Mouse (Mus musculus): ENCODE data around the gene Plekha4.
"Not testable (repeated sequence)": the region's sequence is repeated elsewhere in the genome, so short reads cannot be mapped to it uniquely, and the experiment has no call there.

The Plekha4 gene

DNA sequence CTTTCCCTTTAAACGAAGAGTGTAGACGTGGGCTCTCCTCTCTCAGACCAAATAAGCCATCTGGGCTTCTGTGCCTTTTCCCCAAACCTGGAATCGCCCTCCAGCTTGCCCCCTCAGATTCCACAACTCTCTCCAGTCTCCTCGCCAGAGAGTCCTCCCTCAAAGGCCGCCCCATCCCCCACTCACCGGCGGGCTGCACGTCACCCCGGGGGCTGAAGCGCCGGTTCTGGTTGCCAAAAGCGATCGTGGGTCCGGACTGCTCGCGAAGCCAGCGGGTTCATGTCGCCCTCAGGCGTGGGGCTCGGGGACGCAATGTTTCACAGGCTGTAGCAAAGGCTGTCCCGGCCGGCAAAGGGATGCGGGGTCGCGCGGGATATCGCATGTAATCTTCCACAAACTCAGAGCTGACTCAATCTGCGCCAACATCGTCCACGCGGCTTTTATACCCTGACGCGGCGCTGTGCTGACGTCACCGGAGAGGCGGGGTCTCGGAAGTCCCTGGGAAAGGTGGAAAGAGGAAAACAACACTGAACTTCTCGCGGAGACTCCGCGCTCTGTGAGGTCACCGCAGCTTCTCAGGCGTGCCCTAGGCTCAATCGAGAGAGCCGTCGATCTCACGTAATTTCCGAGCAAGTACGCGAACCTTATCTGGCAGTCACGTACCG, at the start of gene Plekha4, which contains the start of gene Ppp1r15a:
Plekha4 (plus strand) TSS at position 522 of the 665 bp plus-strand sequence.
Ppp1r15a (minus strand) TSS at position 460 of the 665 bp plus-strand sequence.
- in situ Hi-C loops (cut with MboI, MseI): no loop called here

DNA sequence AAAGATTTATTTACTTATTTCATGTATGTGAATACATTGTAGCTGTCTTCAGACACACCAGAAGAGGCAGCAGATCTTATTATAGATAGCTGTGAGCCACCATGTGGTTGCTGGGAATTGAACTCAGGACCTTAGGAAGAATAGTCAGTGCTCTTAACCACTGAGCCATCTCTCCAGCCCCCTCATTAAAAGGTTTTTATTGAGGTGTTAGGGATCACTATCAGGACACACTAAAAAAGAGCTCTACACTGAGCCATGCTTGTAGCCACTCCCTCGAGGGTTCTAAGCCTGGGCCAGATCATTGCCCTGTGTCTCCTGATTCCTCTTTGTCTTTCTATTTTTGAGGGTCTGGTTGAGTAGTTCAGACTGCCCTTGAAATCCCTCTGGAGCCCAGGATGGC, 49.7 kb upstream of the Plekha4 start:
- in situ Hi-C loops (cut with MboI, MseI): loop anchor here (5.0 kb wide), 1 partner anchor 86 kb away; no protein-coding TSS in a partner anchor

GRCm38 (mm10) chr7:45477003-45477402, 49.1 kb upstream of the Plekha4 start:
- in situ Hi-C loops (cut with MboI, MseI): loop anchor here (5.0 kb wide), 1 partner anchor 85 kb away; no protein-coding TSS in a partner anchor

GRCm38 (mm10) chr7:45478774-45479173, 47.4 kb upstream of the Plekha4 start:
- in situ Hi-C loops (cut with MboI, MseI): loop anchor here (5.0 kb wide), 1 partner anchor 84 kb away; no protein-coding TSS in a partner anchor

- in situ Hi-C loops (cut with MboI, MseI): not testable (repeated sequence)
Measured at GRCm38 (mm10) chr7:45480310-45480709, 45.8 kb upstream of the Plekha4 start.

- in situ Hi-C loops (cut with MboI, MseI): no loop called here
Measured at GRCm38 (mm10) chr7:45481374-45481927, 44.7 kb upstream of the Plekha4 start, which contains the start of gene Tulp2. Gene Tulp2, plus strand, starts transcription at chr7:45481877.

GRCm38 (mm10) chr7:45482166-45482565, 44.0 kb upstream of the Plekha4 start:
- in situ Hi-C loops (cut with MboI, MseI): no loop called here

DNA sequence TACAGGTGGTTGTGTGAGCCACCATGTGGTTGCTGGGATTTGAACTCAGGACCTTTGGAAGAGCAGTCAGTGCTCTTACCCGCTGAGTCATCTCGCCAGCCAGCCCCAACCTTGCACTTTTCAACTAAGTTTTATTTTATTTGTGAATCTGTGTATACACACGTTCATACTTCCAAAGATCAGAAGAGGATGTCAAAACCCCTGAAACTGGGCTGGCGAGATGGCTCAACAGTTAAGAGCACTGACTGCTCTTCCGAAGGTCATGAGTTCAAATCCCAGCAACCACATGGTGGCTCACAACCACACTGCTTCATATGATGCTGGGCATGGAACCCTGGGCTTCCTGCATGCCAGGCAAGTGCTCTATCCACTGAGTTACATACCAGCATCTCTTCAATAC, 41.1 kb upstream of the Plekha4 start:
- in situ Hi-C loops (cut with MboI, MseI): not testable (repeated sequence)

DNA sequence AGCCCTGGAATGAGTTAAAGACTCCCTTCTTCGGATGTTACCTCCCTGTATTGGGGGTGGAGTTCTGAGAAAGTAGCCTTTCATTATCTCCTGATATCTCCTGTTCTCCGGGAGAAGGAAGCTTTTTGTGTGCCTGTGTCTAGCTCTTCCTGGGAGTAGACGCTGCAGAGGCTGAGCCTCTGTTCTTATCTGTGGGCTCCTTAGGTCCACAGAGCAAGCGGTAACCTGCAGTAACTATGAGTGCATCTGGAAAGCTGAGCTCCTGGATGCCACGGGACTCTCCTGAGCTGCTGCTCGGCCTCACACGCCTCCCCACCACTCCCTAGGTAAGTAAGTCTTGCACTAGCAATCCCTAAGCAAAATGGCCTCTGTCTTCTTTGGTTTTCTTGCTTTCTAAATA, 40.0 kb upstream of the Plekha4 start:
- in situ Hi-C loops (cut with MboI, MseI): no loop called here

- in situ Hi-C loops (cut with MboI, MseI): no loop called here
Measured at GRCm38 (mm10) chr7:45486761-45487415, 39.2 kb upstream of the Plekha4 start, which contains the start of gene Gm45808. Gene Gm45808, minus strand, starts transcription at chr7:45486811.

DNA sequence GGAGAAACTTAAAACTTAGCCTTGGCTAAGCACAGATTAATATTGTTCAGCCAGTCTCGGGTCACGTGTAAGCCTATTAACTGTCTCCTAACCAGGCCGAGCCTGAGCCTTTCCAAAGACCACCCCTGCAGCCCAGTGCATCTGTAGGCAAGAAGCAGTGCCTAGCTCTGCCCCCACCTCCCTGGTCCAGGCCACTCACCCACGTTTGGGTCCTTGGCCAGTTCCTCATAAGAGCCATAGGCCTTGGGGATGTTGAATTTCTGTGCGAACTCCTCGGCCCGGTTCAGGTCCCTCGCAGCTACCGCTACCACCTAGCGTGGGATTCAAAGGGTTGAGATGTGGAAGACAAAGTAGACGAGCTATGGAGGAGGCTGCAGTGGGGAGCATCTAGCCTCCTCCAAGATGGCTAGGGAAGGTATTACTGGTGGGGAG, 38.3 kb upstream of the Plekha4 start:
- in situ Hi-C loops (cut with MboI, MseI): no loop called here

- in situ Hi-C loops (cut with MboI, MseI): no loop called here
Measured at GRCm38 (mm10) chr7:45488293-45489204, 37.6 kb upstream of the Plekha4 start, which contains the start of gene Dhdh. Gene Dhdh, minus strand, starts transcription at chr7:45488805.

- in situ Hi-C loops (cut with MboI, MseI): no loop called here
Measured at GRCm38 (mm10) chr7:45489578-45489977, 36.6 kb upstream of the Plekha4 start.

GRCm38 (mm10) chr7:45490822-45491221, 35.3 kb upstream of the Plekha4 start:
- in situ Hi-C loops (cut with MboI, MseI): no loop called here

DNA sequence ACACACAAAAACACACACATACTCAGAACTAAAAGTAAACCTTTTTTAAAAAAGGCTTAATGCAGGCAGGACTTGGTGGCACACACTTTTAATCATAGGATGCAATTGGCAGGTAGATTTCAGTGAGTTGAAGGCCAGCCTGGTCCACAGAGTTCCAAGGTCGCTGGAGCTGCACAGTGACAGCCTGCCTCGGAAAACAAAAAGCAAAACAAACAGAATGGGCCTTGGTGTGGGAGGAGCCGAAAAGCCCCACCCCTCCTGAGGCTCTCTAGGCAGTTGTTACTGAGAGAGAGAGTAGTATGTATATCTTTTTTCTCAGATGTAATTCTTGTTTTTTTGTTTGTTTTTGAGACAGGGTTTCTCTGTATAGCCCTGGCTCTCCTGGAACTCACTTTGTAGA, 34.9 kb upstream of the Plekha4 start:
- in situ Hi-C loops (cut with MboI, MseI): no loop called here

DNA sequence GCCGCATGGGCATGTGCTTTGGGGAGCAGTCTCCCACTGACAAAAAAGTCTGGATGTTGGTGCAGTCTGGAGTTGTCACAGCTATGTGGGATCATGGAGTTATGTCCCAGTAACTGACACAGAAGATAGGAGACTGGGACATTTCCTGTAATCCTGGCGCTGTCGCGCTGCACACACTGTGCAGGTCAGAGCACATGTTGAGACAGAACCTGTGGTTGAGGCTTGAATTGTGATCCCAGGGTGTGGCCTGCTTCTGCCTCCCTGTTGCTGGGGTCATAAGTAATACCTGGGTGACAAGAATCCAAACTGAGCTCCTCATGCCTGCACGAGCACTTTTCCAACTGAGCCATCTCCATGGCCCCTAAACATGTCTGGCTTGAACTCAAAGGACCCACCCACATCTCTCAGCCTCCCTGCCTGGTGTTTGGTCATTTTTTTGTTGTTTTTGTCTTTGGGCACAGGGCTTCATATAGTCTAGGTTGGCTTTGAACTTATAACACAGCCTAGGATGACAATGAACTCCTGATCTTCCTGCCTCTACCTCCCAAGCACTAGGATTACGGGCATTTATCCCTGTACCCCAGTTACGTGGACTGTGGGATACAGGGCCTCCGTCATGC, 33.8 kb upstream of the Plekha4 start:
- in situ Hi-C loops (cut with MboI, MseI): no loop called here

DNA sequence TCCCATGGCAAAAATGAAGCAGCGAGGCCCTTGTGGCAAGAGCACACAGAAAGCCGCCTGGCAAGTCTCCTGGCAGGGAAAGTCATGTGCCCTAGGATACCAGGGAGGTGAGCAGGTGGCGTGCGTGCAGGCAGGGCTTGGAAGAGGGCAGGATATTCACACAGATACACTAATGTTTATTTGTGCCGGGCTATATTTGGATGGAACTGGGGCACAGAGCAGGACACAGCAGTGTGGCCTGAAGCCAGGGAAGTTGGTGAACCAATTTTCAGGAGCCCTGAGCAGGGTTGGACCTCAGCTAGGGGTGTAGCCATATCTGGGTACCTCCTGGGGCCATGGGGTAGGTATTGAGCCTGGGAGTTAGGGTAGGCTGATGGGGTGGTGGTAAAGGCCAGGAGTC, 33.2 kb upstream of the Plekha4 start:
- in situ Hi-C loops (cut with MboI, MseI): no loop called here

DNA sequence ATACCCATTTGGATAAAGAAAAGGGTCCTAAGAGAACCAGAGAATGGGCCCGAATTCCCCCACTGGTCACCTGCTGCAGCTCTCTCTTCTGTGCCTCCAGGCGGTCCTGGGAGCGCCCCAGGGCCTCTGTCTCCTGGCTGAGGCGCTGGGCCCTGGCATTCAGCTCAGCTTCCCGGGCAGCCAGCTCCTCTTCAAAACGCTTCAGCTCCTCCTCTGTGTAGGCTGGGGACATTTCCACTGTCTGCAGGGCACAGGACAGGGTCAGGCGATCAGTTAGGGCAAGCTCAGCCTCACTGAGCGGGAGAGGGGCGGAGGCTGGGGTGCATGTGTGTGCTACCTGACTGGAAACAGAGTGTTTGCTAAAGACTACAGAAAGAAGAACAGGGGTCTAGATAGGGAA, 31.6 kb upstream of the Plekha4 start:
- in situ Hi-C loops (cut with MboI, MseI): no loop called here

- in situ Hi-C loops (cut with MboI, MseI): no loop called here
Measured at GRCm38 (mm10) chr7:45498427-45498826, 27.7 kb upstream of the Plekha4 start.

- in situ Hi-C loops (cut with MboI, MseI): no loop called here
Measured at GRCm38 (mm10) chr7:45507583-45507982, 18.5 kb upstream of the Plekha4 start.

DNA sequence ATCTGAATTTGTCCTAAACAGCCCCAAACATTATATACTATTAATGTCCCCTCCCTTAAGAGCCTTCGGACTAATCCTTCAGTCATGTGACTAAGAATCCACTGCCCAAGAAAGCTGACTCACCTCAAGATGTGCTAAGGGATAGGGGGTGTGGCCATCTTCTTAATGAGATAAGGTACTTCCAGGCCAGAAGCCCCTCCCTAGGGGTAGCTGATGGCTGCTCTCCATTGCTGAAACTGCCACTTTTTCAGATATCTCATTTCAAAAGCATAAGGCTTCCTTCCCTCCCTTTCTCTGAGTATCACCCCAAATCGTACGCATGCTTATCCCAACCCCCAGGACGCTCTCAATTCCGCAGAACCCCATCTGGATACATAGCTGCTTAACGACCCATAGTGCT, 17.6 kb upstream of the Plekha4 start:
- in situ Hi-C loops (cut with MboI, MseI): no loop called here
